Mouse (Mus musculus) olfactory bulb, adult 2 months (tissue): Measurements from ENCODE around the gene Nsun2.

Source experiments
- CTCF ChIP-seq: fragments of 200-500 bp; IDR thresholded peaks from 2 replicates; pipeline ENCODE4 v1.5.1; 2012; ENCODE audit warnings: low read depth, mild to moderate bottlenecking, low read length, moderate library complexity; ENCODE audit not compliant: insufficient read depth
- POLR2A ChIP-seq: fragments of 200-500 bp; IDR thresholded peaks from 2 replicates; pipeline ENCODE4 v1.6.1; 2012; ENCODE audit warnings: mild to moderate bottlenecking, low read depth, low read length, moderate library complexity; ENCODE audit not compliant: insufficient read depth

- TF ChIP-seq CTCF = no peak
- TF ChIP-seq POLR2A = no peak
Measured at GRCm38 (mm10) chr13:69538327-69538726, 4.8 kb downstream of the Nsun2 start.
